Mouse (Mus musculus) cerebellum, adult 18-20 months (tissue): ENCODE data around the gene Nomo1.

Experiments
- DNase-seq, 2 experiments: peaks; one replicate each; pipeline ENCODE4 v3.0.0; 2021

Gene Nomo1

DNA sequence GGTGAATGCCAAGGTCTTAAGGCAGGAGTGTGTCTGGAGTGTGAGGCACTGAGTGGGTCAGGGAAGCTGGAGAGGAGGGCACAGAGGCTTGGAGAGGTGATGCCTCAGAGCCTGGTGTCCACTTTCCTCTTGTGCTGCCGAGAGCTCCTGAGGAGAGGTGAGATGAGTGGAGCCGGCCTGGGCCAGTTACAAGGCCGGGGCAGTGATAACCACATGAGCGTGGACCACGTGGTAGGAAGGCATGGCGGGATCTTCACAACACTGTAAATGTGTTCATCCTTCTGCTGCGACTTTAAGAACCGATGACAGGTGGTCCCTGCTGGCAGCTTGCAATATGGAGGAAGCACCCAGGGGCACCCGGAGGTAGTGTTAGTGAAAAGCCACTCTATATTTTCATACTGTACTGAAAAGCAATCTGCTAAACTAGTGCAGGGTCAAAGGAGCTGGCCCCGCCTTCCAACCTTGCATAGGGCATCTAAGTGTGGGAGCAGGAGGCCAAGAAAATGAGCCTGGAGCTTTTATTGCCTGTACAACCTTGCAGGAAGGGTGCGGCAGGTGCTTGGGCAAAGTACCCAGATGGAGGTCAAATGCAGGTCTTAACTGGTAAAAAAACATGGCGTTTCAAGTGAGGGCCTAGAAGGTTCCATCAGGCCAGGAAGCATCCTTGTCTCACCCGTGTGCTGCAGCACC is 14.5 kb downstream of the Nomo1 start:
- no peak for DNase-seq

DNA sequence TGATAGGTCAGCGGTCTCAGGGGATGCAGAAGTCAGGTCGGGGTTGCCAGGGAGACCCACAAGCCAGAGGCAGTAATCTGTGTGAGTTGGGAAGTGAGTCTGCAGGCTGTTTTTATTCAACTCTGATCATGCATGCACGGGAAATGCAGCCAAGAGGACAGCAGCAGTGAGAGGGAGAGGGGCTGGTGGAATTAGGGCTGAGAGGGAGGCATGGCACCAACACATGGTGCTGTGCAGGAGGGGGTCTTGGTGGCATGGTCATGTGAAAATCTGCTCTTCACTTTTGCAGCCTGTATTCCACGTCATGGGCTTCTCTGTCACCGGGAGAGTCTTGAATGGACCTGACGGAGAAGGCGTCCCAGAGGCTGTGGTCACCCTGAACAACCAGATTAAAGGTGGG is 16.5 kb downstream of the Nomo1 start:
- no peak for DNase-seq

- peak; percentile 30 to 42 for DNase-seq
Observed at GRCm38 (mm10) chr7:46052161-46052821, 18.8 kb downstream of the Nomo1 start.

- no peak for DNase-seq
Observed at GRCm38 (mm10) chr7:46053566-46053965, 20.1 kb downstream of the Nomo1 start.

DNA sequence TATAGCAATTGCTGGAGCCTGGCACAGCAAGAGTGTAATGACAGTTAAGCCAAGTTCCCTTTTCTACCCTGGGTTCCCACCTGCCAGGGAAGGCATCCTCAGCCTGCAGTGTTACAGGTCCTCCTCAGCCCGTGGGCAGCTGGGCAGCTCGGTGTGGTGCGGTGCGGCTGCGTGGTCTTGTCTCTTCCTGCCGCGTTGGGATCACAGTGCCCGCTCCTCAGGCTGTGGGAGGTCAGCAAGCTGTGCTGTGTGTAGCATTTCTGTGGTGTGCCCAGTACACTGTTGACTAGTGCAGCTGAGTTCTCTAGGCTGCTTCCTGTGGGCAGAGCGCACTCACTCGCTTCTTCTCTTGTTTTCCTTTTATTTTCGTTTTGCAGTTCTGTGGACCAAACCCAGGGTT is 25.4 kb downstream of the Nomo1 start:
- no peak for DNase-seq

- no peak for DNase-seq
Observed at GRCm38 (mm10) chr7:46060688-46061087, 27.2 kb downstream of the Nomo1 start.

GRCm38 (mm10) chr7:46061614-46062013 is 28.1 kb downstream of the Nomo1 start:
- no peak for DNase-seq

- DNase-seq, result no peak
Observed at GRCm38 (mm10) chr7:46063296-46063695, 29.8 kb downstream of the Nomo1 start.

DNA sequence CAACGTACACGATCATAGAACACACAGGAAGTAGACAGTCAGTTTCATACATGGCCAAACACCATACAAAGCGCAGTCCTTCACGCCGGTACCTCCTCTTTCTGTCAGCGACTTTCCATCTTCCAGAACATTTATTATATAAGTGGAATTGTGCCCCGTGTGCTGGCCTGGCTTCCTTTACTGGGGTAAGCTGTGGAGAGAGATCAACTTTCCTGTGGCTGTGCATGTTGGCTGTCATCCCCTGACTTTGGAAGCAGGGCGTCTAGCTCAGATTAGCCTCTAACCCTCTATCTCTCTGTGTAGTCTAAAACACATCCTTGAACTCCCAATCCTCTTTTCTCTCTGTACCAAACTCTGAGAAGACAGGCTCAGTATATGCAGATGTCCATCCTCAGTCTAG is 35.3 kb downstream of the Nomo1 start:
- DNase-seq, result no peak

DNA sequence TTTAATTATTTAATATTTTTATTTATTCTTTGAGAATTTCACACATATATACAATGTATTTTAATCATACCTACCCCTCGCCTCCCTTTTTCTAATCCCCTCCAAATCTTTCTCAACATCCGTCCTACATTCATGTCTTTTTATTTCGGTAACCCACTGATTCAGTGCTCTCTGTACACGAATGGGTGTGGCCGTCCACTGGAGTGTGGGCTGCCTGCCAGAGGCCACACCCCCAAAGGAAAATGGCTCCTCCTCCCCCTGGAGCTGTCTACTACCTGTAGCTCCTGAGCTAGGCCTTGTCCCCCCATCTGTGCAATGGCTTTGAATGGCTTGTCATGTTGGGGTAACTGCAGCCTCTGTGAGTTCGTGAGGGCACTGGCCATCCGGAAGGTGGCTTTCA is 43.3 kb downstream of the Nomo1 start:
- no peak for DNase-seq

GRCm38 (mm10) chr7:46077675-46078074 is 44.2 kb downstream of the Nomo1 start:
- DNase-seq, result no peak

- DNase-seq, result no peak
Observed at GRCm38 (mm10) chr7:46084024-46084423, 50.5 kb downstream of the Nomo1 start.

GRCm38 (mm10) chr7:46084839-46085513 is 51.5 kb downstream of the Nomo1 start:
- DNase-seq, result no peak

DNA sequence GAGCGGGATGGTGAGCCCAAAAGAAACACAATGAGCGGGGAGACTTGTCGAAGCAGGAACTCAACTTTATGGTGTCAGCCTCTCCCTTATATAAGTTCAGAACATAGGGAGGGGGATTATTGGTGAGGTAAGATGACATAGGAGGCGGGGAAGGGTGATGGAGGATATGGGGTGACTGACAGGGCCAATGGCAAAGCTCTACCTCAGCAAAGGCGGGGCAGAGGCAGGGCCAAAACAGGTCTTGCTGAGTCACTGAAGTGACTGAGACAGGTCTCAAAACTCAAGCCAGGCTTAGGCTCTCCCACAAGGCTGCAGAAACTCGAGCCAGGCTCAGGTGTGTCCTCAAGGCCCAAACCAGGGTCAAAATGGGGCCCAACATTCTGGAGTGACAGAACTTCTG is 52.9 kb downstream of the Nomo1 start:
- DNase-seq, result no peak

DNA sequence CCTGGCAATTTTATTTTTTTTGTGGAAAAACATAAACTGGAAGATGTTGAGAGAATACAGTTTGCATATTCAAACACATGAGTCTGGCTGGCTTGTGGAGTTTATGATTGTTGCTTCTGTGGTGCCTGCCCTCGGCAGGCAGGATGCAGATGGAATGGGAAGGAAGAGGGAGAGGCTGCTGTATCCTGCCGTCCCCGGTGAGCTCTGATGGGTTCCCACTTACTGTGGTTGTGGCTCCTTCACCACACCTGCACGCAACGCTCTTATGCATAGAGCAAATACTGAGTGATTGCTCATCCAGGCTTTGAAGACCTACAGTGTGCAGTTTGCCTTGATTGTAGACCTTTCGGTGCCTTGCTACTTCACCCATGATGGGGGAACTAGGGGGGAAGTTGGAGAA is 54.7 kb downstream of the Nomo1 start:
- DNase-seq, result no peak

- no peak for DNase-seq
Observed at GRCm38 (mm10) chr7:46092803-46093202, 59.3 kb downstream of the Nomo1 start.

DNA sequence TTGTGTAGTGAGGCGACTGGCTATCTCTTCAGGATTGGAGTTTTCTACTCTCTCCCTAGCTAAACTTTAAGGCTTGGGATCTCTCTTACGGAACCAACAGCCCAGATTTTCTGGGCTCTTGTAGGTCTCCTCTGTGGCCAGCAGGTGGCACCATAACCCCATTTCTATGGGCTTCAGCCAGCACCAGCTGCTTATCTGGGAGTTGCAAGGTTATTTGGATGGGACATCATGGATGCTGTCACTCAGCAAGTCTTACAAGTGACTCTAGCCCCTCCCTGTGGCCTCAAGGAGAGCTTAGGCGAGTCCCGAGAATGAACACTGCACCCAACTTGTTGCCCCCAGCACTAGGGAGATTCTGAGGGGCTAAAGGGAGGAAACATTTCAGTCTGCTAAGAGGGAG is 62.6 kb downstream of the Nomo1 start:
- DNase-seq, result peak; percentile 71 to 83

- peak; percentile 37 to 44 for DNase-seq
Observed at GRCm38 (mm10) chr7:46097319-46097783, 63.9 kb downstream of the Nomo1 start.

DNA sequence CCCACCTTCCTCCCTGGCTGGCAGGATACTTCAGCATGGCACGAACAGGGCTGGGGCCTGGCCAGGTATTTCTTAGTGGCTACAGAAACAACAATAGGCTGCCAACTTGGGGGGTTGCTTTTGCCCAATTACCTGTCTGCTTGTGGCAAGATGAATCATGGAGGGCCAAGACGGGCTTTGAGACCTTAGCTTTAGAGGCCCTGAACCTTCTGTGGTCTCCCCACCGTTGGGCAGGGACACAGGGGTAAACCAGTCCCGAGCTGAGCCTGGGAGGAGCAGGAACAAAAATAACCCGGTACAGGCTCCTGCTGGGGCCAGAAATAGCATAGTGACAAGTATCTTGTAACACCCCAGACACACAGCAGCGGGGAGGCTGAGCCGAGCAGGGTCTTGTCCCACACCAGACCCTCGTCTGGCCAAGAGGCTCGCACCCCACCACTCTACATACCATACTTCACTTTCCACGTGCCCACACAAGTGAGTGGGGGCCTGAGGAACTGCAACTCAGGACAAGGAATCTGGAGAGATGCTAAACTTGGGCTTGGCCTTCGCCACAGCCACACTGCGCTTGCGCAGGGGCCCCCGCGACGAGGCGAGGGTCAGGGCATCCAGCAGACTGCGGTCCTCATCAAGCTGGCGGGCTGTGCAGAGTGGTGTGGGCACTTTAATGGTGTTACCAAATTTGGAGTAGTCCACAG is 64.9 kb downstream of the Nomo1 start:
- DNase-seq, result peak; percentile 64 to 71

GRCm38 (mm10) chr7:46098919-46099286 is 65.4 kb downstream of the Nomo1 start:
- DNase-seq, result peak in 1 of 2 experiments; percentile 54

- DNase-seq, result peak; percentile 28 to 56
Observed at GRCm38 (mm10) chr7:46099682-46100081, 66.2 kb downstream of the Nomo1 start.

GRCm38 (mm10) chr7:46100563-46100962 is 67.1 kb downstream of the Nomo1 start, which contains the start of gene Kcnj11:
Gene Kcnj11, minus strand, starts transcription at chr7:46100764.
- peak; percentile 92 to 95 for DNase-seq

- peak; percentile 63 to 66 for DNase-seq
Observed at GRCm38 (mm10) chr7:46103075-46103591, 69.6 kb downstream of the Nomo1 start.
